ENCODE assay signal across 8 mouse cellular contexts in genomic region chr7:97977463-97977862, GRCm38 (mm10). TPM values are rescaled to one million over a fixed set of nuclear protein-coding genes. Genes with fewer than 3 reads are reported as not detected.
DNase-seq lines count a peak whose midpoint lies in the region; ATAC-seq and TF ChIP-seq lines count a peak whose summit lies in the region.

No protein-coding gene starts in this region.

- H3K4me3 ChIP-seq in hindbrain, embryonic 10.5 days = no peak overlapping the region
- no peak overlapping the region for H3K4me3 ChIP-seq in hindbrain, embryonic 12.5 days
- no peak overlapping the region for H3K4me3 ChIP-seq in forebrain, embryonic 13.5 days
- H3K4me3 ChIP-seq in left cerebral cortex, adult 2 months = no peak overlapping the region
- H3K4me3 ChIP-seq in midbrain, embryonic 10.5 days = no peak overlapping the region

- H3K27me3 ChIP-seq in hindbrain, embryonic 10.5 days (ENCODE audit: insufficient read depth, poor library complexity, severe bottlenecking) = no peaks in the 10 kb centered on the region
- no peaks in the 10 kb centered on the region for H3K27me3 ChIP-seq in hindbrain, embryonic 12.5 days
- H3K27me3 ChIP-seq in forebrain, embryonic 13.5 days = no peaks in the 10 kb centered on the region
- no peaks in the 10 kb centered on the region for H3K27me3 ChIP-seq in midbrain, embryonic 10.5 days (ENCODE audit: low read depth, poor library complexity, severe bottlenecking)
- H3K27me3 ChIP-seq in splenic B cell, adult 2 months (ENCODE audit: control insufficient read depth, insufficient read depth, low read length, poor library complexity, severe bottlenecking) = no peaks in the 10 kb centered on the region

- TF ChIP-seq CTCF in left cerebral cortex, adult 2 months (IDR thresholded peaks at IDR 0.05) = peak; percentile 98

- H3K4me2 ChIP-seq in hindbrain, embryonic 12.5 days (replicated peaks) = no peak overlapping the region
- H3K4me2 ChIP-seq in forebrain, embryonic 13.5 days = no peak overlapping the region

- peak; percentile 42 for DNase-seq in hindbrain, embryonic 10.5 days (ENCODE audit: low spot score)
- peak; percentile 55 for DNase-seq in brain, embryonic 18.5 days (ENCODE audit: low read depth, low spot score)
- DNase-seq in induced T-regulatory cell, adult 2 months (ENCODE audit: low read depth) = peak; percentile 47
- peak; percentile 55 to 63 for DNase-seq in left cerebral cortex, adult 2 months (ENCODE audit: extremely low spot score in 1 of 2, low spot score in 2 of 2)
- peak; percentile 25 for DNase-seq in midbrain, embryonic 10.5 days (ENCODE audit: low spot score)
- peak; percentile 66 for DNase-seq in splenic B cell, adult 2 months (ENCODE audit: low read depth, low spot score)

- intact Hi-C loops in left cerebral cortex, adult 2 months (cut with DNase I) = loop anchor here (1.0 to 10.0 kb wide), 5 partner anchors 65 to 550 kb away; partner anchors contain the start of genes Aamdc and Rsf1

- H3K9me3 ChIP-seq in hindbrain, embryonic 10.5 days = no peaks in the 10 kb centered on the region
- H3K9me3 ChIP-seq in hindbrain, embryonic 12.5 days (replicated peaks) = no peaks in the 10 kb centered on the region
- no peaks in the 10 kb centered on the region for H3K9me3 ChIP-seq in forebrain, embryonic 13.5 days (replicated peaks)
- no peaks in the 10 kb centered on the region for H3K9me3 ChIP-seq in midbrain, embryonic 10.5 days (replicated peaks)

- no peak overlapping the region for H3K27ac ChIP-seq in hindbrain, embryonic 10.5 days
- H3K27ac ChIP-seq in hindbrain, embryonic 12.5 days = no peak overlapping the region
- no peak overlapping the region for H3K27ac ChIP-seq in forebrain, embryonic 13.5 days
- H3K27ac ChIP-seq in left cerebral cortex, adult 2 months = no peak overlapping the region
- no peak overlapping the region for H3K27ac ChIP-seq in midbrain, embryonic 10.5 days (replicated peaks)

- no peaks in the 10 kb centered on the region for H3K36me3 ChIP-seq in hindbrain, embryonic 10.5 days
- no peaks in the 10 kb centered on the region for H3K36me3 ChIP-seq in hindbrain, embryonic 12.5 days
- H3K36me3 ChIP-seq in forebrain, embryonic 13.5 days (ENCODE audit: poor library complexity, severe bottlenecking) = no peaks in the 10 kb centered on the region
- H3K36me3 ChIP-seq in midbrain, embryonic 10.5 days = no peaks in the 10 kb centered on the region
- no peaks in the 10 kb centered on the region for H3K36me3 ChIP-seq in splenic B cell, adult 2 months (ENCODE audit: control insufficient read depth, insufficient read depth, low read length, poor library complexity, severe bottlenecking)

- WGBS in hindbrain, embryonic 10.5 days = 22% methylated on average over 1 of the region's 1 CpGs
- WGBS in hindbrain, embryonic 12.5 days = 27% methylated on average over 1 of the region's 1 CpGs
- 26% methylated on average over 1 of the region's 1 CpGs for WGBS in forebrain, embryonic 13.5 days
- WGBS in midbrain, embryonic 10.5 days = 15% methylated on average over 1 of the region's 1 CpGs

- no peak overlapping the region for H3K9ac ChIP-seq in hindbrain, embryonic 12.5 days
- H3K9ac ChIP-seq in forebrain, embryonic 13.5 days = no peak overlapping the region

- peaks cover 4% of the 10 kb centered on the region; the same call in 1 of the 2 replicates for H3K4me1 ChIP-seq in hindbrain, embryonic 10.5 days (replicated peaks)
- H3K4me1 ChIP-seq in hindbrain, embryonic 12.5 days = no peaks in the 10 kb centered on the region
- H3K4me1 ChIP-seq in forebrain, embryonic 13.5 days = no peaks in the 10 kb centered on the region
- peaks cover 2% of the 10 kb centered on the region for H3K4me1 ChIP-seq in midbrain, embryonic 10.5 days

- ATAC-seq in hindbrain, embryonic 12.5 days (ENCODE audit: low FRiP score) = no peak
- peak; percentile 93 for ATAC-seq in forebrain, embryonic 13.5 days

RNA-seq across cellular contexts. Expression of gene Gdpd4, which starts 57.7 kb away (rescaled TPM):
- not detected in 2 replicates for polyA plus RNA-seq in hindbrain, embryonic 10.5 days (2016; fragmentation: Nextera tagmentation; extraction: Ambion mirVana)
- polyA plus RNA-seq in hindbrain, embryonic 12.5 days (2016; fragmentation: Nextera tagmentation; extraction: Ambion mirVana) = not detected in 2 replicates
- not detected in 2 replicates for polyA plus RNA-seq in forebrain, embryonic 13.5 days (2015; fragmentation: Nextera tagmentation; extraction: Ambion mirVana)
- not detected for total RNA-seq in left cerebral cortex, adult 2 months (2021)
- polyA plus RNA-seq in midbrain, embryonic 10.5 days (2016; fragmentation: Nextera tagmentation; extraction: Ambion mirVana) = not detected in 2 replicates
